Mouse (Mus musculus) urinary bladder, postnatal 36 days (tissue): ENCODE data around the gene Galc.

ENCODE experiments used
- DNase-seq, 2 experiments: peaks; one replicate each; pipeline ENCODE4 v3.0.0; 2022; ENCODE audit warnings: low spot score in 2 of 2, mixed read lengths in 1 of 2

Galc gene

DNA sequence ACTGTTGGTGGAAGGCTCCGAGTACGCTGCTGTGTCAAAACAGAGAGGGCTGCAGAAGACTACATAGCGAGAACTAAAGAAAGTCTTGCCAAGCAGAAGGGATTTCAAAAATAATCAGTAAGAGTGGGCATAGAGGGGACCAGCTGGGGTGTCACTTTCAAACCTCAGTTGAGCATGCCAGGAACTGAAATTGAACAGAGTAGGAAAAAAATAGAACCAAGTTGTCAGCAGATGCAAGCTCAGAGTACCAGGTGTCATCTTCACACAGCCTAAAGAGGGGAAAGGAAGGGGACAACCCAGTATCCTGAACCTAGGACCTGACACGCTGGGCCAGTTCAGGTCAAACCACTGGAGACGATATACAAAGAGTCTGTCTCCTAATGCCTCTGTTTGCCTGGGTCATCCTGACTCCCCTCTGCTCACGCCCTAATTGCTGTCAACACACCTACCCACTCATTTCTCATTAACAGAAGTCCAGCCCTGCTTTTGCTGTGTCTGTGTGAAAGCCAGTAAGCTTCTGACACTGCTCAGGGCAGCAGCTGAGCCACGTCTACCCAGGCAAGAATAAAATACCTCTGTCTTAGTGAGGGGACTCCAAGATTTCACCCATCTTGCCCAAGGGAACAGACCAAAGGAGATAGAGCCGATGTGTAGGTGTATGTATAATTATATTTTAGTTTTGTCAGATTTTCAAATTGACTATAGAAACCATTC is 71.9 kb downstream of the Galc start:
- DNase-seq, result no peak

GRCm38 (mm10) chr12:98181729-98182128 is 77.5 kb downstream of the Galc start:
- no peak for DNase-seq

DNA sequence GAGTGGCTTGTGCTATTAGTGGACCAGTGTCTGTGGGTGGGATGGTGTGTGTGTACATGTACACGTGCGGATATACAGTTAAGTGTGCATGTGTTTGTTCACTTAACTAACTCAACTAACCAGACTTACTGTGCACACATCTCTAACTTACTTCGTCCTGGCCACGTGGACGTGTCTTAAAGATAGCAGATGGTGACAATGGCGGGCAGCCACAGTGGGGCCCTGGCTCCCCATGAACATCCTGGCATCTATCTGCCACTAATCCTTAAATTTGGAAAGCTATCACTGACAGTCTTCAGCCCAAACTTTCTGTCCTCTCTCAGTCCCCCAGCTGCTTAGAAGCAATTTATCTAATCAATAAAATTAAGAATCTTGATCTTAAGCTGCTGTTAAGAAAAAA is 78.5 kb downstream of the Galc start:
- no peak for DNase-seq

DNA sequence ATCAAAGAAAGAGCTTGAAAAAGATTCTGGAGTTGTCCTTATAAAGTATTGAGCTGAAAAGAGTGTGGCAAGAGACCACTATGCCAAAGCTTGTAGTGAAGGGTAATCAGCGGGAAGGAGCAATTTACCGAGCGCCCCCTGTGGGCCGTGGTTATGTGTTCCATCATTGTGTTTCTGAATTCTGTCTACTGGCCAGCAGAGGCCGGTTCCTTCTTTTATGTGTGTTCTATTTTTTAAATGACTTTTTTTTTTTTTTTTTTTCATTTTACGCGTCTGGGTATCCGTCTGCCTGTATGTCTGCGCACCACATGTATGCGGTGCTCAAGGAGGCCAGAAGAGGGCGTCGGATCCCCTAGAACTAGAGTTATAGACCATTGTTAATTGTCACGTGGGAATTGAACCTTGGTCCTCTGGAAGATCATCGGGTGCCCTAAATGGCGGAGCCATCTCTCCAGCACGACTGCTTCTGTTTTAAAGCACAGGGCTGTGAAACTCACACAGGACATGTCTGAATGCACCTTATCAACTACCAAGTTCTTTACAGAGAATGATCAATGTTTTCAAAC is 78.9 kb downstream of the Galc start:
- DNase-seq, result no peak

GRCm38 (mm10) chr12:98179496-98179895 is 79.8 kb downstream of the Galc start:
- DNase-seq, result no peak

DNA sequence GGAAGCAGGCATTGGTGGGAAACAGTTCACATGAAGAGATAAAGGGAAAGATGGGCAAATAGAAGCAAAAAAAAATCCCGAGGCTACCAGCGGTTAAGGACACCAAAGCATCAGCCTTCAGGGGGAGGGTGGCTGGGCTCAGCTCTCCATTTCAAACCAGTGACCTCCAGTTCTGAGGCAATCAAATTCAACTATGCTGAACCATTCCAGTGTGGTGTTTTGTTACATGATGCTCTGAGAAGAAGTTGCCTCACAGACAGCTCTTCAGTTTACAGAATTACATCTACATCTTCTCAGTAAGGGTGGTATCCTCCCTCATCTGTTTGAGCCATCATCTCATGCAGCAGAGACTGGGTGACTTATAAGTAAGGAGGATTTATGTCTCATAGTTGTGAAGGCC is 82.6 kb downstream of the Galc start:
- no peak for DNase-seq

- DNase-seq, result no peak
These were observed 97.4 kb downstream of the Galc start for GRCm38 (mm10) chr12:98161901-98162300.

- no peak for DNase-seq
These were observed 98.4 kb downstream of the Galc start for GRCm38 (mm10) chr12:98160867-98161266.
